Mouse (Mus musculus): ENCODE measurements at regions not wholly inside any gene's neighbourhood (a gene's known extent, or its start where the extent isn't known, plus 50 kb on each side); places are given as distances from the start of the nearest gene placed in this dataset.
A peak's percentile ranks its signal among the peaks of the same experiment; 100 is the strongest.

DNA sequence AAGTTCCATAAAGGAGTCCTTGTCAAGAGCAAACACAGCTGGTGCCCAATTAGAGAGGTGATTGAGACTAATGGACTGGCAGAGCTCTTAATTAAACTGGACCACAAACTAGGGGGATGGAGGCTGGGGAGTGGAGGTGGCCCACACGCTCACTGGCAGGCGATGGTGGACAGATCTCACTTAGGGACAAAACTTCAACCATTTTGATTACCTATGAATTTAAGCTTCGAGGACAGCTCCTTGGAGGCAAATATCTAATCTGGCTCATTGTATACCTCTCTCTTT lies 133.8 kb upstream of the Jun start:
- Histone ChIP-seq H3K4me3 (ENCODE audit: insufficient read depth, low read depth, low read length) (no peak overlapping the region), H3K4me1 (ENCODE audit: control insufficient read depth, insufficient read depth, insufficient read length, low read length) (no peaks in the 10 kb centered on the region), H3K27ac (replicated peaks; ENCODE audit: low read depth, low read length) (no peak overlapping the region)

GRCm38 (mm10) chr4:95188107-95188506 lies 136.1 kb upstream of the Jun start:
- H3K4me3 ChIP-seq (ENCODE audit: insufficient read depth, low read depth, low read length), result no peak overlapping the region
- no peak overlapping the region for H3K27ac ChIP-seq (replicated peaks; ENCODE audit: low read depth, low read length)
- H3K4me1 ChIP-seq (ENCODE audit: control insufficient read depth, insufficient read depth, insufficient read length, low read length), result no peaks in the 10 kb centered on the region; the same call in 1 of the 2 replicates

DNA sequence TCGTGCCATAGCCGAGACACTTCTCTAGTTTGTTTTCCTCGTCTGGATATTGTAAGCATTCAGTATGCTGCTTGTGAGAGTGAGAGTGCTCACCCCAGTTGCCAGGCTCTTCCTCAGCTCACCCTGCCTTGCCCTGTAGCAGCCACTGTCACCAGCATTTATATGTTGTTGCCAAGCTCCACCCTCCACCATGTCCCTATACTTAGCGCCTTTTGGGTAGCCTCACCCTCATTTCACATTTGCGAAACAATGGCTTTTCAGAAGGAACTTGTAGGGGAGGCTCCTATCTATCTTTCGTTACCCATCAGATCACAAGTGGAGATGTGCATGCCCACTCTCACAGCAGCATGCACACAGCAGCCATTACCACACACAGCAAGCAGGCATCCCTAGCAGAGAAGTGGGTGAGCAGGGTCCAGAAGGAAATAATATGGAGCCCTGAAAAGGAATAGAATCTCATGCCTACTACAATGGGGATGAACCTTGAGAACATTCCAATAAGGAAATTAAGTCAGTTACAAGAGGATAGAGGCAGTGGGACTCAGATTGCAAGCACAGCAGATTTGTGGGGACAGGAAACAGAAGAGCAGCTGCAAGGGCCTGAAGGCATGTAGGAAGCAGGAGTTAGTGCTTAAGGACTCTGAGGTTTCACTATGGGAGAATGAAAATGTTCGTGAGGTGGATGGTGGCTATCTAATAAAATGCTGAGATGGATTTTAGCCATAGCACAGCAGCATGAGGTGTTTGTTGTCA lies 139.8 kb upstream of the Jun start:
- Histone ChIP-seq H3K27ac (replicated peaks; ENCODE audit: low read depth, low read length) (peak overlapping the region; percentile 26), H3K4me3 (ENCODE audit: insufficient read depth, low read depth, low read length) (no peak overlapping the region), H3K4me1 (ENCODE audit: control insufficient read depth, insufficient read depth, insufficient read length, low read length) (peaks cover 4% of the 10 kb centered on the region; the same call in 1 of the 2 replicates)

GRCm38 (mm10) chr4:95192562-95192961 lies 140.5 kb upstream of the Jun start:
- Histone ChIP-seq H3K4me1 (ENCODE audit: control insufficient read depth, insufficient read depth, insufficient read length, low read length) (peaks cover 4% of the 10 kb centered on the region; the same call in 1 of the 2 replicates), H3K4me3 (ENCODE audit: insufficient read depth, low read depth, low read length) (no peak overlapping the region), H3K27ac (replicated peaks; ENCODE audit: low read depth, low read length) (peak overlapping the region; percentile 31; the same call in 1 of the 2 replicates)

GRCm38 (mm10) chr4:95193028-95193427 lies 141.0 kb upstream of the Jun start:
- H3K4me1 ChIP-seq (ENCODE audit: control insufficient read depth, insufficient read depth, insufficient read length, low read length), result peaks cover 4% of the 10 kb centered on the region; the same call in 1 of the 2 replicates
- H3K27ac ChIP-seq (replicated peaks; ENCODE audit: low read depth, low read length), result peak overlapping the region; percentile 49; the same call in 1 of the 2 replicates
- H3K4me3 ChIP-seq (ENCODE audit: insufficient read depth, low read depth, low read length), result no peak overlapping the region

- peak overlapping the region; percentile 49 for H3K27ac ChIP-seq (replicated peaks; ENCODE audit: low read depth, low read length)
- H3K4me1 ChIP-seq (ENCODE audit: control insufficient read depth, insufficient read depth, insufficient read length, low read length), result peaks cover 4% of the 10 kb centered on the region; the same call in 1 of the 2 replicates
- H3K4me3 ChIP-seq (ENCODE audit: insufficient read depth, low read depth, low read length), result no peak overlapping the region
These were observed 141.5 kb upstream of the Jun start for GRCm38 (mm10) chr4:95193473-95193872.

GRCm38 (mm10) chr4:95194621-95195455 lies 142.8 kb upstream of the Jun start:
- Histone ChIP-seq H3K27ac (replicated peaks; ENCODE audit: low read depth, low read length) (no peak overlapping the region), H3K4me1 (ENCODE audit: control insufficient read depth, insufficient read depth, insufficient read length, low read length) (peaks cover 4% of the 10 kb centered on the region; the same call in 1 of the 2 replicates), H3K4me3 (ENCODE audit: insufficient read depth, low read depth, low read length) (no peak overlapping the region)

GRCm38 (mm10) chr4:95196106-95196505 lies 144.1 kb upstream of the Jun start:
- Histone ChIP-seq H3K27ac (replicated peaks; ENCODE audit: low read depth, low read length) (no peak overlapping the region), H3K4me1 (ENCODE audit: control insufficient read depth, insufficient read depth, insufficient read length, low read length) (peaks cover 4% of the 10 kb centered on the region; the same call in 1 of the 2 replicates), H3K4me3 (ENCODE audit: insufficient read depth, low read depth, low read length) (no peak overlapping the region)

DNA sequence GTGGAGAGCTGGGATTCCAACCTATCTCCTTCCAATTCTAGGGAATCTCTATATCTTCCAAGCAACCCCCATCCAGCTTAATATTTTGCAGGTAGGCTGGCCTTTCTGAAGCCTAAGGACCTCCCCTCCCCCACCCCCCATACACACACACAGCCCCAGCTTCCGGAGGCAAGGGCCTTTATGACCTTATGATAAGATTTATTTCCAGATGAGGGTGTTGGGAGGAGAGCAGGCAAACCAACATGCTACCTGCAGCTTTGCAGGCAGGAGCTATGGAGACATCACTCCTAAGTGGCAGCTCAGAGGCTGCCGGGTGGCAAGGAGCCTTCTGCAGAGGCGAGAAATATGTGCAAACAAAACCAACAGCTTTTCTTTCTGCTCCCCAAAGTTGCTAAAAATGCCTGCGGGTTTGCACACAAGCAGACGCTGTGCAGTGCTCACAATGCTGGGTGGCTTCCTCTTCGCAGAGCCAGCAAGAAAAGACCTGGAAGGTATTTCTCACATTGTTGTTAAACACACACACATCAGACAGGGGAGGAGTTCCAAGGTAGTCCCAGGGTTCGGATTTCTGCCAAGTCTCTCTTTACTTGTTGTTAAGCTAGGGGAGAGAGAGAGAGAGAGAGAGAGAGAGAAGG lies 145.2 kb upstream of the Jun start:
- no peak overlapping the region for H3K4me3 ChIP-seq (ENCODE audit: insufficient read depth, low read depth, low read length)
- H3K4me1 ChIP-seq (ENCODE audit: control insufficient read depth, insufficient read depth, insufficient read length, low read length), result peaks cover 4% of the 10 kb centered on the region; the same call in 1 of the 2 replicates
- no peak overlapping the region for H3K27ac ChIP-seq (replicated peaks; ENCODE audit: low read depth, low read length)

DNA sequence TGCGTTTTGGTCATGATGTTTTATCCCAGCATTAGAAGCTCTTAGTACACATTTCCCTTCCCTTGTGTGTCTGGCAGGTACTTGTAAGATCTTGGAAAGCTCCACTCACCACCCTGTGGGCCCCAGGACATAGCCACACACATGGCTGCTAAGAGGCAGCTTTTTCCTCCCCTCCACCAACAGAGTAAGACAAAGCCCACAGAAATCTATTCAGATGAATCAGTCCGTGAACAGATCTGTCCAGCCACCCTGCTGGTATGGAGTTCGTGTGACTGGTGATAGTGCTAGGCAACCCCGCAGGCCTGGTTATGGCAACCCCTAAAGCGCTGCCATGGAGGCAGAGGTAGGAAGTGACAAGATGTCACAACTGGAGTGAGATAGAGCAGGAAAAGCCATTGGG lies 147.4 kb upstream of the Jun start:
- no peak overlapping the region for H3K4me3 ChIP-seq (ENCODE audit: insufficient read depth, low read depth, low read length)
- no peak overlapping the region for H3K27ac ChIP-seq (replicated peaks; ENCODE audit: low read depth, low read length)
- H3K4me1 ChIP-seq (ENCODE audit: control insufficient read depth, insufficient read depth, insufficient read length, low read length), result no peaks in the 10 kb centered on the region

- no peak overlapping the region for H3K4me3 ChIP-seq (ENCODE audit: insufficient read depth, low read depth, low read length)
- H3K4me1 ChIP-seq (ENCODE audit: control insufficient read depth, insufficient read depth, insufficient read length, low read length), result no peaks in the 10 kb centered on the region
- no peak overlapping the region for H3K27ac ChIP-seq (replicated peaks; ENCODE audit: low read depth, low read length)
These were observed 148.1 kb upstream of the Jun start for GRCm38 (mm10) chr4:95200130-95200529.

- Histone ChIP-seq H3K4me3 (ENCODE audit: insufficient read depth, low read depth, low read length) (no peak overlapping the region), H3K27ac (replicated peaks; ENCODE audit: low read depth, low read length) (no peak overlapping the region)
These were observed 150.5 kb upstream of the Jun start for GRCm38 (mm10) chr4:95202478-95202877.

DNA sequence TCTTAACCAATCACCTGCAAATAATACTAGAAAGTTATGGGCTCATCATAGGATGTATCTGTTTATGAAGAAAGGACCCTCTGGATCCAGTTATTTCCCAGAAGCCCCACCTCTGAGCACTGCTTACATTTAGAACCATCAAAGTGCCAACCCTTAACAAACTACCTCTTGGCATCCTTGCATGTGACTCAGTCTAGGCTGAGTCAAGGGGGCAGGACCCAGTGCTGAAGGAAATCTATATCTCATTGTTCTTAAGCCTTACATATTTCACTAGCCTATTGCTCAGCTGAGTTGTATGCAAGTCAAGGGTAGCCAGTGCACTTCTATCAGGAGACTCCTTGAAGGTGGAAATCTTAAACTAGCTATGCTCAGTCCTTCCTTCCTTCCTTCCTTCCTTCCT lies 151.6 kb upstream of the Jun start:
- H3K4me1 ChIP-seq (ENCODE audit: control insufficient read depth, insufficient read depth, insufficient read length, low read length), result peaks cover 20% of the 10 kb centered on the region; the same call in 1 of the 2 replicates
- H3K27ac ChIP-seq (replicated peaks; ENCODE audit: low read depth, low read length), result no peak overlapping the region
- H3K4me3 ChIP-seq (ENCODE audit: insufficient read depth, low read depth, low read length), result no peak overlapping the region

More at GRCm38 (mm10) chr4:95202478-95202877, 150.5 kb upstream of the Jun start:
- H3K4me1 ChIP-seq (ENCODE audit: control insufficient read depth, insufficient read depth, insufficient read length, low read length), result peaks cover 12% of the 10 kb centered on the region; the same call in 1 of the 2 replicates

- Histone ChIP-seq H3K4me1 (ENCODE audit: control insufficient read depth, insufficient read depth, insufficient read length, low read length) (peaks cover 25% of the 10 kb centered on the region), H3K27ac (replicated peaks; ENCODE audit: low read depth, low read length) (no peak overlapping the region)
These were observed 153.3 kb upstream of the Jun start for GRCm38 (mm10) chr4:95205372-95205771.

GRCm38 (mm10) chr4:95207783-95208182 lies 155.8 kb upstream of the Jun start:
- H3K4me1 ChIP-seq (ENCODE audit: control insufficient read depth, insufficient read depth, insufficient read length, low read length), result peaks cover 28% of the 10 kb centered on the region
- H3K4me3 ChIP-seq (ENCODE audit: insufficient read depth, low read depth, low read length), result no peak overlapping the region
- H3K27ac ChIP-seq (replicated peaks; ENCODE audit: low read depth, low read length), result 0 out of 2 replicates have a peak overlapping the region, but pooled peaks have one; percentile 8

More at GRCm38 (mm10) chr4:95205372-95205771, 153.3 kb upstream of the Jun start:
- H3K4me3 ChIP-seq (ENCODE audit: insufficient read depth, low read depth, low read length), result no peak overlapping the region
